Mouse (Mus musculus) urinary bladder, postnatal 14 days (tissue): ENCODE results near the gene Wee1.
A peak's percentile ranks its signal among the peaks of the same experiment; 100 is the strongest.
"Not testable (repeated sequence)": the region's sequence is repeated elsewhere in the genome, so short reads cannot be mapped to it uniquely, and the experiment has no call there.

Experiments used
- DNase-seq: peaks from one replicate; pipeline ENCODE4 v3.0.0; 2021; ENCODE audit warnings: low spot score

The Wee1 gene

GRCm38 (mm10) chr7:110122565-110123422 lies 948 bp downstream of the Wee1 start:
- peak; percentile 74 for DNase-seq

- DNase-seq, result peak; percentile 19
Observed at GRCm38 (mm10) chr7:110123844-110124555, 2.2 kb downstream of the Wee1 start.

GRCm38 (mm10) chr7:110128566-110128965 lies 6.7 kb downstream of the Wee1 start:
- DNase-seq, result no peak

GRCm38 (mm10) chr7:110132272-110132671 lies 10.4 kb downstream of the Wee1 start:
- not testable (repeated sequence) for DNase-seq

GRCm38 (mm10) chr7:110133988-110134387 lies 12.1 kb downstream of the Wee1 start:
- DNase-seq, result no peak

GRCm38 (mm10) chr7:110138538-110138937 lies 16.7 kb downstream of the Wee1 start:
- no peak for DNase-seq

- no peak for DNase-seq
Observed at GRCm38 (mm10) chr7:110143863-110144262, 22.0 kb downstream of the Wee1 start.

- no peak for DNase-seq
Observed at GRCm38 (mm10) chr7:110152891-110153290, 31.0 kb downstream of the Wee1 start.

GRCm38 (mm10) chr7:110156712-110157260 lies 34.9 kb downstream of the Wee1 start:
- peak; percentile 28 for DNase-seq

GRCm38 (mm10) chr7:110157261-110157910 lies 35.5 kb downstream of the Wee1 start:
- peak; percentile 23 for DNase-seq

GRCm38 (mm10) chr7:110158073-110158472 lies 36.2 kb downstream of the Wee1 start:
- DNase-seq, result no peak

- not testable (repeated sequence) for DNase-seq
Observed at GRCm38 (mm10) chr7:110160109-110160508, 38.3 kb downstream of the Wee1 start.

- DNase-seq, result no peak
Observed at GRCm38 (mm10) chr7:110160601-110161000, 38.8 kb downstream of the Wee1 start.

GRCm38 (mm10) chr7:110163024-110163423 lies 41.2 kb downstream of the Wee1 start:
- no peak for DNase-seq

- peak; percentile 92 for DNase-seq
Observed at GRCm38 (mm10) chr7:110164103-110164681, 42.3 kb downstream of the Wee1 start.

- peak; percentile 93 for DNase-seq
Observed at GRCm38 (mm10) chr7:110164712-110165122, 42.9 kb downstream of the Wee1 start.

GRCm38 (mm10) chr7:110166233-110166632 lies 44.4 kb downstream of the Wee1 start:
- no peak for DNase-seq

GRCm38 (mm10) chr7:110179208-110179607 lies 57.4 kb downstream of the Wee1 start:
- no peak for DNase-seq

GRCm38 (mm10) chr7:110180613-110181012 lies 58.8 kb downstream of the Wee1 start:
- no peak for DNase-seq

- no peak for DNase-seq
Observed at GRCm38 (mm10) chr7:110181446-110181845, 59.6 kb downstream of the Wee1 start.

- DNase-seq, result no peak
Observed at GRCm38 (mm10) chr7:110184608-110185007, 62.8 kb downstream of the Wee1 start.

GRCm38 (mm10) chr7:110189951-110190350 lies 68.1 kb downstream of the Wee1 start:
- DNase-seq, result no peak
